Mouse (Mus musculus): ENCODE measurements at regions not wholly inside any gene's neighbourhood (a gene's known extent, or its start where the extent isn't known, plus 50 kb on each side); places are given as distances from the start of the nearest gene placed in this dataset.

DNA sequence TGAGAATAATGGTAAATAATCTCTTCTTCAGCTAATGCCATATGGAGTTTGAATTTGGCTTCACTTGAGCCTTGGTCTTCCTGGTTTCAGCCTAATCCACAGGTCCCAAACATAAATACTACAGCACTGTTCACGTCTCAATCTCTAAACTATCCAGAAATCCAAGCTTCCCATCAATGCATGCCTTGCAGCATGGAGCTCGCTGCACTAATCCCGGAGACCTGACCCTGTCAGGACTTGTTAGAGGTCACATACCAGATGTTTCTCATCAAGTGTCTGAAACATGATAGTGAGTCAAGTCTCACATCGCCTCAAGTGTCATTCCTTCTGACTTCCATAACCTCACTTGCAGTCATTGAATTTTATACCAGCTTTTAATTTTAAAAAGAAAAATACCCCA lies 1082.9 kb upstream of the Cited2 start:
- TF ChIP-seq CTCF (IDR thresholded peaks at IDR 0.05; ENCODE audit: low read depth) (no peak), EP300 (IDR thresholded peaks at IDR 0.05; ENCODE audit: low read depth) (no peak)

Data from liver, embryonic 14.5 days (tissue).